Mouse (Mus musculus): ENCODE measurements around the gene AI661453.

AI661453 gene

GRCm38 (mm10) chr17:47440359-47440890 is 4.0 kb downstream of the AI661453 start:
- DNase-seq (ENCODE audit: low read depth, low spot score), result no peak

- DNase-seq (ENCODE audit: low read depth, low spot score), result no peak
Measured at GRCm38 (mm10) chr17:47441296-47442051, 5.1 kb downstream of the AI661453 start.

GRCm38 (mm10) chr17:47442271-47442670 is 5.9 kb downstream of the AI661453 start:
- DNase-seq (ENCODE audit: low read depth, low spot score), result no peak

GRCm38 (mm10) chr17:47444113-47444512 is 7.7 kb downstream of the AI661453 start:
- no peak for DNase-seq (ENCODE audit: low read depth, low spot score)

DNA sequence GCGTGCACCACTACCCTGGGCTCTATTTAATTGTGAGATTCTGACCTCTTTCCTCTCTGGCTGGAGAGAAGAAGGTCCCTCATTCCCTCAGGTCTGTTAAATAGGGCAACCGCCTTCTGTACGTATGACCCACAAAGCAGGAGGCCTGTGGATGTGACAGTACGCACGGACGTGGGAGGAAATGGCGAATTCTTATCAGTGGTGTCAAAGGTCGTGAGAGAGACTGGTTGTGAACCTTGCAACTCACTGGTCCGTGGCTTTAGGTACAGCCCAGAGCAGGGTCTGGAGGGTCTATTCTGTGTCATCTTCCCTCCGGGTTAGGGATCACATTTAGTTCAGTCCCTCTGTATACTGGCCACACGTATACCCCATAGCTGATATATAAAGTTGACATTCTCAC is 9.1 kb downstream of the AI661453 start:
- DNase-seq (ENCODE audit: low read depth, low spot score), result no peak

- no peak for DNase-seq (ENCODE audit: low read depth, low spot score)
Measured at GRCm38 (mm10) chr17:47446025-47446424, 9.6 kb downstream of the AI661453 start.

DNA sequence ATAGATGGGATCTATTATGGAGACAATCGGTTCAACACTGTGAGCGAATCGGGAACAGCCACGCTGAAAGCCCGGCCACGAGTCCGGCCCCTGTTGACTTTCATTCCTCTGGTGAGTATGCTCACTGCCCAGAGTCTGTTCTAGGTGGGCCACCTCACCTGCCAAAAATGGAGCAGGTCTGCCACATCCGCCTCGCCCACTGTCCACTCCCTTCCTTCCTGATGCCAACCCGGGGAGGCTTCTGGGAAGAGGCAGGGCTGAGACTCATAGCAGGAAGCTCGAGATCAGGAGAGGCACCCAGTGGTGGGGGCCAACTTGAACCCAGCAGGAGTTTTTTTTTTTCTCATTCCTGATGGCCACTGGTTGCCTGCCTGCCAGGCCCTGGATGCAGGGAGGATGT is 10.1 kb downstream of the AI661453 start:
- no peak for DNase-seq (ENCODE audit: low read depth, low spot score)

- DNase-seq (ENCODE audit: low read depth, low spot score), result no peak
Measured at GRCm38 (mm10) chr17:47448523-47449372, 12.3 kb downstream of the AI661453 start.

GRCm38 (mm10) chr17:47449432-47449831 is 13.0 kb downstream of the AI661453 start:
- DNase-seq (ENCODE audit: low read depth, low spot score), result no peak

GRCm38 (mm10) chr17:47450239-47450638 is 13.8 kb downstream of the AI661453 start:
- no peak for DNase-seq (ENCODE audit: low read depth, low spot score)

DNA sequence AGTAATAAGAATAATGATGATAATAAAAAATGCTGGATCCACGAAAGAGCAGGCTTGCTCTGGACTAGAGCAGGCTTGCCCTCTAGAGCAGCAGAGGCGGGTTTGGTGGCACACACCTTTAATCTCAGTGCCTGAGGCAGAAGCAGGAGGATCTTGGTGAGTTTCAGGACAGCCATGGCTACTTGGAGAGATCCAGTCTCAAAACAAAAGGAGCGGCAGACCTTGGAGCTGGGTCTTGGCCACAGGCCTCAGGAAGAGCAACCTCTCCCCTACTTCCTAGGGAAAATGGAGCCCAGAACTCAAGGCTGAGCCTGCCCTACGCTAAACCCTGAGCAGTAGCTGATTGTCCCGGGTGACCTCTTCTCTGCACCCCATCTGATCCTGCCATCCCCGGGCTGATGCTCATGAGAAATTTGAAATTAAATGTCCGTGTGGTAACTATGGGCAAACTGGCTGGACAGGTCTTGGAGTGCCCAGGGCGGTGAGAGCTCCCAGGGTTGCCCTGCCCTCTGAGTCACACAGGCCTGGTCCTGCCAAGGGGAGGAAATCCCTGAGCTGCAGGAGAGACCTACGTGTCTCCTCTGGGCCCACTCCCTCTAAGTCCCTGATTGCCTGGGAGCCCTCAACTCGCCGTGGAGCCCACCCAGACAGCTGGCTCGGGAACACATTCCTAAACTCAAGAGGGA is 14.6 kb downstream of the AI661453 start:
- DNase-seq (ENCODE audit: low read depth, low spot score), result no peak

GRCm38 (mm10) chr17:47452886-47453285 is 16.5 kb downstream of the AI661453 start:
- DNase-seq (ENCODE audit: low read depth, low spot score), result no peak

- DNase-seq (ENCODE audit: low read depth, low spot score), result no peak
Measured at GRCm38 (mm10) chr17:47454675-47455074, 18.3 kb downstream of the AI661453 start.

DNA sequence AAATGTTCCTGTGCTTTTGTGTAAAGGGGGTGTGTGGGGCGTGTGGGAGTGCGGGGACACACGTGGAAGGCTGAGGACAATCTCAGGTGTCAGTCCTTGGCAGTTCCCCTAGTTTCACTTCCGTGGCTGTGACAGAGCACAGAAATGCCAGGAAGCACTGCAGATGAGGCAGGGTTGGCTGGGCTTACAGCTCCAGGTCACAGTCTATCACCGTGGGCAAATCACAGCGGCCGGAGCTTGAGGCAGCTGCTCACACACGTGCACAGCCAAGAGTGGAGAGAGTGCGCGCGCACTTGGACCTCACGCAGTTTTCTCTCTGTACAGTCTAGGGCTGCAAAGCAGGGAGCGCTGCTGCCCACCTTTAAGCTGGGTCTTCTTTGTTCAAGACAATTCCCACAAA is 21.9 kb downstream of the AI661453 start:
- DNase-seq (ENCODE audit: low read depth, low spot score), result no peak

DNA sequence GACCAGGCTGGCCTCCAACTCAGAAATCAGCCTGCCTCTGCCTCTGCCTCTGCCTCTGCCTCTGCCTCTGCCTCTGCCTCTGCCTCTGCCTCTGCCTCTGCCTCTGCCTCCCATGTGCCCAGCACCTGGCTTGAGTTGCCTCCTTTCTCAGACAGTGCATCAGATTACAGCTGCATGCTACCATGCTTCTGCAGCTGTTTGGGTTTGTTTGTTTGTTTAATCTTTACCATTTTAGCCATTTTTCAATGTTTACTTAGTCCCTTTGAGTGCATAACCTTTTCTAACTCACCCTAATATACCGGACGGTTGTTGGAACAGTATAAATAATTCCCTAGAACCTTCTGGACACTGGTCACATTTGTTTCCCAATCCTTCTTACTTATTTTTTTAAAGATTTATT is 22.5 kb downstream of the AI661453 start:
- DNase-seq (ENCODE audit: low read depth, low spot score), result no peak

DNA sequence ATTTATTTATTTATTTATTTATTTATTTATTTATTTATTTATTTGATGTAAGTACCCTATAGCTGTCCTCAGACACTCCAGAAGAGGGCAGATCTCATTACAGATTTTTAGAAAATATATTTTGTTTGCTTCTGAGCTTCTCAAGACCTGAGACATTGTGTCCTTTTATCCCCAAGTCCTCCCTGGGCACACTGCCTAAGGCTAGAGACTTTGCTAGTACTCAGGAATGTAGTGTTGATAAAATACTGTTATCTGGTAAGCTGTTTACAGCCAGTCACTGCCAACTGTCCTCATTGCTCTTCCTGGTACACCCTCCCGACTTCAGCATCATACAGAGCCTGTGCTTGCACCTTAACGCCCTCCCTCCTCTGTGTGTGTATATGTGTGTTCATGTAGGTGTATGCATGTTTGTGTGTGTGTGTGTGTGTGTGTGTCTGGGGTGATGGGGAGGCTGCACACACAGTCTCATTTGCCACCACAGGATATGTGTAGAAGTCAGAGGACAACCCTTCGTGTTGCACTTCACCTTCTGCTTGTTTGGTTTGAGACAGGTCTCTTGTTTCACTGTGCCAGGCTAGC is 23.0 kb downstream of the AI661453 start:
- no peak for DNase-seq (ENCODE audit: low read depth, low spot score)

DNA sequence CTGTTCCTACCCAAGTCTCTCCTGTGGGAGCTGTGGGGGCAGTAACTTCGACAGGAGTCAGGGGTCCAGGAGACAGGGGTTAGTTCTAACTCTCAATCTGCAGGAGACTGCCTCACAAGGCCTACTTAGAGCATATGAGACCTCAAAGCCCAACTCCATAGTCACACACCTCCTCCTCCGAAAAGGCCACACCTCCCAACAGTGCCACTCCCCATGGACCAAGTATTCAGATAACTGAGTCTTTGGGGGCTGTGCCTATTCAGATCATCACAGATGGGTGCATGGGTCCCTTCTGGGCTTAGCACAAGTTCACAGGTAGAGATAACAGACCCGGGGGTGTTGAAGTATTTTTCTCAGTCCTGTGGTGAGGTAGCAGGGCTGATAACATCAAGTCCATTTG is 25.3 kb downstream of the AI661453 start:
- no peak for DNase-seq (ENCODE audit: low read depth, low spot score)

DNA sequence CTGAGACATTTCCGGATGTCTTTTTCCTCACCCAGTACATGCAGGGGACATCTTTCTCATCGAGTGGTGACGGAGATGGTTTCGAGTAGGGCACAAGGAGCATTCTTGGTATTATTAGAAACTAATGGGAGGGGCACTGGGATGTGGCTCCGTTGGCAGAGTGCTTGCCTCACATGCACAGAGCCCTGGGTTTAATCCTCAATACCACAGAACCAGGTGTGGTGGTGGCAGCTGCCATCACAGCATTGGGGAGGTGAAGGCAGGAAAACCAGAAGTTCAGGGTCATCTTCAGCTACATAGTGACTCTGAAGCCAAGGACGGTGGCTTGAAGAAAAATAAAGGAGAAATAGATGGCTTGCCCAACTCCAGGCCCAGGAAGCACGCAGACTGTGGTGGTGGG is 25.8 kb downstream of the AI661453 start:
- no peak for DNase-seq (ENCODE audit: low read depth, low spot score)

GRCm38 (mm10) chr17:47462728-47463388 is 26.4 kb downstream of the AI661453 start:
- no peak for DNase-seq (ENCODE audit: low read depth, low spot score)

GRCm38 (mm10) chr17:47464248-47464965 is 28.0 kb downstream of the AI661453 start:
- DNase-seq (ENCODE audit: low read depth, low spot score), result no peak

Measured in CD4-positive helper T cell, adult 2 months (primary cell).